Mouse (Mus musculus) embryonic fibroblast, embryonic 13.5 days (primary cell): Measurements from ENCODE around the gene Tmem132c. TPM values are rescaled to one million over a fixed set of nuclear protein-coding genes. Genes with fewer than 3 reads are reported as not detected.

Experiments
- H3K27ac ChIP-seq: 2 replicates; pipeline ENCODE4 v1.5.1; 2012; ENCODE audit warnings: low read length, control low read depth, inconsistent platforms; ENCODE audit not compliant: insufficient read depth
- H3K4me1 ChIP-seq: 2 replicates; pipeline ENCODE4 v1.6.1; 2011; ENCODE audit warnings: low read length; ENCODE audit not compliant: control insufficient read depth, insufficient read depth
- H3K4me3 ChIP-seq: 2 replicates; pipeline ENCODE4 v1.5.1; 2011; ENCODE audit warnings: mild to moderate bottlenecking, control low read depth, low read length; ENCODE audit not compliant: insufficient read depth
- CTCF ChIP-seq: IDR thresholded peaks from 2 replicates; pipeline ENCODE4 v1.5.1; 2011; ENCODE audit warnings: mild to moderate bottlenecking, control low read depth, low read length, moderate library complexity, borderline replicate concordance; ENCODE audit not compliant: insufficient read depth
- POLR2A ChIP-seq: IDR thresholded peaks from 2 replicates; pipeline ENCODE4 v1.6.1; 2011; ENCODE audit warnings: low read depth, mild to moderate bottlenecking, control low read depth, low read length, moderate library complexity
- polyA plus RNA-seq: library from polyadenylated mRNA; stranded (reverse); fragments of >200 nt; gene quantifications from 2 replicates; pipeline ENCODE4 v1.2.4, GENCODE M21; 2011; ENCODE audit warnings: low read depth; ENCODE audit not compliant: missing spikeins, insufficient read length

The Tmem132c gene
- polyA plus RNA-seq, 1 experiment: 0.35 TPM

- H3K4me3 ChIP-seq: no peak overlapping the region
- TF ChIP-seq CTCF (no peak), POLR2A (no peak)
- H3K4me1 ChIP-seq: no peaks in the 10 kb centered on the region
- H3K27ac ChIP-seq: no peak overlapping the region
Observed at GRCm38 (mm10) chr5:127305312-127305711, 63.7 kb downstream of the Tmem132c start.

GRCm38 (mm10) chr5:127305719-127306118 is 64.1 kb downstream of the Tmem132c start:
- TF ChIP-seq CTCF: no peak
- TF ChIP-seq POLR2A: no peak
- no peak overlapping the region for H3K4me3 ChIP-seq
- no peaks in the 10 kb centered on the region for H3K4me1 ChIP-seq
- no peak overlapping the region for H3K27ac ChIP-seq

GRCm38 (mm10) chr5:127306726-127307125 is 65.1 kb downstream of the Tmem132c start:
- H3K27ac ChIP-seq: no peak overlapping the region
- TF ChIP-seq POLR2A: no peak
- H3K4me3 ChIP-seq: no peak overlapping the region
- no peaks in the 10 kb centered on the region for H3K4me1 ChIP-seq

GRCm38 (mm10) chr5:127310318-127311004 is 68.9 kb downstream of the Tmem132c start:
- H3K4me1 ChIP-seq: no peaks in the 10 kb centered on the region
- H3K27ac ChIP-seq: no peak overlapping the region
- TF ChIP-seq CTCF: no peak
- no peak for TF ChIP-seq POLR2A
- no peak overlapping the region for H3K4me3 ChIP-seq

- no peak for TF ChIP-seq CTCF
- TF ChIP-seq POLR2A: no peak
Observed at GRCm38 (mm10) chr5:127311005-127311331, 69.4 kb downstream of the Tmem132c start.

GRCm38 (mm10) chr5:127313634-127314033 is 72.0 kb downstream of the Tmem132c start:
- no peak overlapping the region for H3K4me3 ChIP-seq
- TF ChIP-seq CTCF (no peak), POLR2A (no peak)
- H3K4me1 ChIP-seq: no peaks in the 10 kb centered on the region
- H3K27ac ChIP-seq: no peak overlapping the region

More at GRCm38 (mm10) chr5:127311005-127311331, 69.4 kb downstream of the Tmem132c start:
- Histone ChIP-seq H3K4me3 (no peak overlapping the region), H3K27ac (no peak overlapping the region), H3K4me1 (no peaks in the 10 kb centered on the region)

- Histone ChIP-seq H3K4me3 (no peak overlapping the region), H3K4me1 (no peaks in the 10 kb centered on the region; the same call in 1 of the 2 replicates), H3K27ac (no peak overlapping the region)
- no peak for TF ChIP-seq POLR2A
- TF ChIP-seq CTCF: no peak
Observed at GRCm38 (mm10) chr5:127319096-127319779, 77.6 kb downstream of the Tmem132c start.

GRCm38 (mm10) chr5:127324645-127325044 is 83.0 kb downstream of the Tmem132c start:
- no peak for TF ChIP-seq POLR2A
- no peak for TF ChIP-seq CTCF
- Histone ChIP-seq H3K27ac (no peak overlapping the region), H3K4me1 (no peaks in the 10 kb centered on the region; the same call in 1 of the 2 replicates), H3K4me3 (no peak overlapping the region)

- Histone ChIP-seq H3K4me3 (no peak overlapping the region), H3K27ac (no peak overlapping the region), H3K4me1 (peaks cover 6% of the 10 kb centered on the region; the same call in 1 of the 2 replicates)
- TF ChIP-seq CTCF (no peak), POLR2A (no peak)
Observed at GRCm38 (mm10) chr5:127336048-127336907, 94.7 kb downstream of the Tmem132c start.

- no peak for TF ChIP-seq POLR2A
- H3K27ac ChIP-seq: no peak overlapping the region
- H3K4me1 ChIP-seq: peaks cover 6% of the 10 kb centered on the region; the same call in 1 of the 2 replicates
- H3K4me3 ChIP-seq: no peak overlapping the region
Observed at GRCm38 (mm10) chr5:127336908-127337265, 95.3 kb downstream of the Tmem132c start.
